Mouse (Mus musculus) megakaryocyte, embryonic 14.5 days (primary cell): ENCODE results near the gene Timm9.

ENCODE experiments used
- FLI1 ChIP-seq: IDR thresholded peaks from 2 replicates; pipeline ENCODE4 v1.6.1; 2012; ENCODE audit warnings: low read length, inconsistent platforms, mixed read lengths
- GATA1 ChIP-seq: IDR thresholded peaks from 3 replicates; pipeline ENCODE4 v1.6.1; 2012; ENCODE audit warnings: mixed read lengths, low read length, inconsistent platforms, borderline replicate concordance

DNA sequence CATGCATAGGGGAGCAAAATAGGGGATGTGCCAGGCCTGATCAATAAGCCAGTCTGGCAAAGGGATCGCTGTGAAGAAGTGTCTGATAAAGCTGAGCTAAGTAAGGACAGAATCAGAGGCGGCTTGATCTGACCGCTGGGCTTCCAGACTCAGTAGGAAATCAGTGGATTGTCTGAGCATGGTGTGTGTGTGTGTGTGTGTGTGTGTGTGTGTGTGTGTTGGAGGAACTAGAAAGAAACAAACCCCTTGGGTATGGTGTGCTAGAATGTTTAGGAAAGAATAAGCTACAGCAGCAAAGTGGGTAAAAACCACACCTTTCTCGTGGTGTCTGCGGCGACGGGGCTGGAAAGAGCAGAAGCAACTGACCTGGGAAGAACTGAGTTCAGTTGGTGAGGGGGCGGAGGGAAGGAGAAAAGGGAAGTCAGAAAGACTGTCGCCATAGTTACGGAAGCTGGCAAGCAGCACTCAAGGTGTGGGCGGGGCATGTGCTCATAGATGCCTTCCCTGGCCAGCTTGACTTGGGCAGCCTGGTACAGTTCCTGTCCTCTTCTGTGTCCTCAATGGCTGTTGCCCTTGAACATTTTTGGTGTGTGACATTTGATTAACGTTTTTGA, 22.7 kb downstream of the Timm9 start:
- TF ChIP-seq GATA1: no peak
- no peak for TF ChIP-seq FLI1
